Mouse (Mus musculus): Measurements from ENCODE around the gene Nmnat3.

GRCm38 (mm10) chr9:98314059-98314650 lies 26.9 kb downstream of the Nmnat3 start:
- TF ChIP-seq POLR2A (IDR thresholded peaks at IDR 0.05; ENCODE audit: extremely low read depth, insufficient read depth, low read length) (no peak), CTCF (IDR thresholded peaks at IDR 0.05; ENCODE audit: low read depth, low read length) (no peak)

Measured in liver, adult 2 months (tissue).